Mouse (Mus musculus) CH12.LX (cell line): ENCODE measurements around the gene Serpinf1. TPM values are rescaled to one million over a fixed set of nuclear protein-coding genes. Genes with fewer than 3 reads are reported as not detected.

Experiments
- DNase-seq: peaks from one replicate; pipeline ENCODE4 v3.0.0-alpha.2; 2013; ENCODE audit errors: extremely low read depth
- H3K27ac ChIP-seq: 2 replicates; pipeline ENCODE4 v1.5.1; 2012; ENCODE audit warnings: low read depth, mild to moderate bottlenecking, control low read depth, moderate library complexity; ENCODE audit not compliant: insufficient read depth
- H3K27me3 ChIP-seq: replicated peaks from 2 replicates; pipeline ENCODE3; 2012; ENCODE audit warnings: inconsistent platforms
- H3K36me3 ChIP-seq, 2 experiments: replicated peaks in 1 of 2; 2 replicates each; pipeline versions ENCODE3 to v1.6.1; 2012; ENCODE audit warnings: inconsistent platforms in 1 of 2, low read length in 1 of 2, mild to moderate bottlenecking in 1 of 2, mixed read lengths in 1 of 2, moderate library complexity in 1 of 2; ENCODE audit not compliant: control insufficient read depth in 1 of 2, insufficient read depth in 1 of 2
- H3K4me1 ChIP-seq, 2 experiments: 2 replicates each; pipeline ENCODE4 v1.6.1; 2012; ENCODE audit warnings: inconsistent platforms in 1 of 2, moderate library complexity in 1 of 2; ENCODE audit not compliant: insufficient read depth in 2 of 2, control insufficient read depth in 1 of 2
- H3K4me2 ChIP-seq: 2 replicates; pipeline ENCODE4 v1.6.1; 2012; ENCODE audit warnings: low read depth, mild to moderate bottlenecking, control low read depth; ENCODE audit not compliant: poor library complexity, insufficient read depth, severe bottlenecking
- H3K4me3 ChIP-seq, 3 experiments: fragments of 150-350 bp in 1 of 3; sonication (generic) in 1 of 3; replicated peaks in 1 of 3; 2 replicates each; pipeline versions ENCODE3 to v1.5.1; 2011 to 2012; ENCODE audit warnings: low read depth in 2 of 3, low read length in 2 of 3, mild to moderate bottlenecking in 2 of 3, moderate library complexity in 2 of 3, control low read depth in 1 of 3, improper control_type of control experiment in 1 of 3, inconsistent platforms in 1 of 3, mixed read lengths in 1 of 3; ENCODE audit not compliant: poor library complexity in 1 of 3
- H3K79me2 ChIP-seq: replicated peaks from 2 replicates; pipeline ENCODE4 v1.6.1; 2012; ENCODE audit warnings: mild to moderate bottlenecking, moderate library complexity; ENCODE audit not compliant: control insufficient read depth, poor library complexity, insufficient read depth, severe bottlenecking; ENCODE audit errors: extremely low read depth
- H3K9ac ChIP-seq: 2 replicates; pipeline ENCODE4 v1.6.1; 2012; ENCODE audit warnings: low read depth, mild to moderate bottlenecking, control low read depth, moderate library complexity; ENCODE audit not compliant: insufficient read depth
- H3K9me3 ChIP-seq: replicated peaks from 2 replicates; pipeline ENCODE3; 2012; ENCODE audit warnings: low read length, inconsistent platforms, mixed read lengths
- BHLHE40 ChIP-seq: IDR thresholded peaks from 2 replicates; pipeline ENCODE4 v1.6.1; 2011; ENCODE audit warnings: mild to moderate bottlenecking, low read depth, low read length, improper control_type of control experiment
- CHD1 ChIP-seq: IDR thresholded peaks from 2 replicates; pipeline ENCODE4 v1.6.1; 2012; ENCODE audit warnings: low read depth, low read length, improper control_type of control experiment, inconsistent platforms
- ELF1 ChIP-seq: IDR thresholded peaks from 2 replicates; pipeline ENCODE4 v1.6.1; 2014; ENCODE audit warnings: low read depth, mild to moderate bottlenecking, inconsistent platforms, low read length, improper control_type of control experiment
- EP300 ChIP-seq: IDR thresholded peaks from 2 replicates; pipeline ENCODE4 v1.6.1; 2011; ENCODE audit warnings: low read length, improper control_type of control experiment
- JUN ChIP-seq: IDR thresholded peaks from 2 replicates; pipeline ENCODE4 v1.6.1; 2011; ENCODE audit warnings: low read depth, mild to moderate bottlenecking, low read length, improper control_type of control experiment, moderate library complexity; ENCODE audit not compliant: insufficient read depth
- KAT2A ChIP-seq: IDR thresholded peaks from 2 replicates; pipeline ENCODE4 v1.6.1; 2012; ENCODE audit warnings: low read length, improper control_type of control experiment, inconsistent platforms; ENCODE audit not compliant: insufficient replicate concordance
- MAX ChIP-seq: IDR thresholded peaks from 2 replicates; pipeline ENCODE4 v1.6.1; 2011; ENCODE audit warnings: low read length, improper control_type of control experiment
- NRF1 ChIP-seq: IDR thresholded peaks from 2 replicates; pipeline ENCODE4 v1.6.1; 2014; ENCODE audit warnings: low read depth, mild to moderate bottlenecking, inconsistent platforms, low read length, improper control_type of control experiment, moderate library complexity
- POLR2AphosphoS2 ChIP-seq: IDR thresholded peaks from 2 replicates; pipeline ENCODE4 v1.6.1; 2011; ENCODE audit warnings: low read depth, low read length, improper control_type of control experiment
- RAD21 ChIP-seq: IDR thresholded peaks from 2 replicates; pipeline ENCODE4 v1.6.1; 2011; ENCODE audit warnings: low read depth, mild to moderate bottlenecking, low read length, improper control_type of control experiment, moderate library complexity
- RCOR1 ChIP-seq: conservative IDR thresholded peaks from 2 replicates; pipeline ENCODE4 v1.6.1; 2012; ENCODE audit warnings: low read depth, mild to moderate bottlenecking, inconsistent platforms, low read length, improper control_type of control experiment
- SIN3A ChIP-seq: IDR thresholded peaks from 2 replicates; pipeline ENCODE4 v1.6.1; 2012; ENCODE audit warnings: low read length, improper control_type of control experiment, inconsistent platforms
- TBP ChIP-seq: conservative IDR thresholded peaks from 2 replicates; pipeline ENCODE4 v1.6.1; 2011; ENCODE audit warnings: low read depth, low read length, improper control_type of control experiment
- TCF12 ChIP-seq: IDR thresholded peaks from 2 replicates; pipeline ENCODE4 v1.6.1; 2014; ENCODE audit warnings: low read depth, mild to moderate bottlenecking, inconsistent platforms, low read length, improper control_type of control experiment
- USF1 ChIP-seq: IDR thresholded peaks from 2 replicates; pipeline ENCODE4 v1.6.1; 2014; ENCODE audit warnings: low read depth, mild to moderate bottlenecking, inconsistent platforms, low read length, improper control_type of control experiment
- dilution Hi-C: fragments of 300-500 bp; cut with MboI; formaldehyde crosslinking; loops from 2 replicates; pipeline ENCODE4 v1.14.3; 2020; ENCODE audit warnings: low sequenced_read_pairs; ENCODE audit not compliant: extremely low pct_unique_long_range_greater_than_20kb, extremely low pct_ligation_motif_present
- in situ Hi-C: fragments of 300-500 bp; cut with MboI; formaldehyde crosslinking; loops from 3 replicates; pipeline ENCODE4 v1.14.3; 2019; ENCODE audit warnings: low sequenced_read_pairs, low pct_ligation_motif_present, low pct_unique_long_range_greater_than_20kb, mixed read lengths
- polyA plus RNA-seq: library from polyadenylated mRNA; unstranded; fragments of >175 nt; gene quantifications from 2 replicates; pipeline ENCODE4 v1.2.1, GENCODE M21; 2012; ENCODE audit warnings: low read depth; ENCODE audit not compliant: insufficient read length
- total RNA-seq, 2 experiments: library from RNA; depleted of rRNA; stranded (reverse); fragments of 300-350 nt in 1 of 2; fragments of >200 nt in 1 of 2; gene quantifications; 2 replicates each; pipeline ENCODE4 v1.2.3; 2012 to 2014

Serpinf1 gene
- total and polyA plus RNA-seq, 3 experiments, result 26.0 to 131 (median 56.5) TPM

DNA sequence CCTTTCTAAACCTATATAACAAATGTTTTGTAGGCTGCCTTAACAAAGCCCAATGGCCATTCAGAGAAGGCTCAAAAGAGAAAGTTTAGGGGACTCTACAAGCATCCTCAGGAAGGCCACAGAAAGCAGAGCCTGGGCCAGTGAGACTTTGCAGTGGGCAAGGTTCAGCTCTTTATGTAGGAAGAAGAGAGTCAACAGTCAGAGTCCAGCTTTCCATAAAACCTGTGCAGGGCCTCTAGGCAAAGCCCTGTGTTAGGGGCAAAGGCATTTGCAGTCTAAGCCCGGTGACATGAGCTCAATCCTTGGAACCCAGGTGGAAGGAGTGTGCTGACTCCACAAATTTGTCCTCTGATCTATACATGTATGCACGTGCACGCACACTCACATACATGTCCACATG lies 2.0 kb upstream of the Serpinf1 start:
- in situ Hi-C loops (no loop called here), dilution Hi-C loops (no loop called here)
- Histone ChIP-seq H3K36me3 (peaks cover 0 to 6% of the 10 kb centered on the region in 2 experiments), H3K9ac (no peak overlapping the region), H3K79me2 (no peaks in the 10 kb centered on the region), H3K4me1 (peaks cover 4 to 26% of the 10 kb centered on the region in 2 experiments; a peak in 3 of 4 replicates), H3K4me3 (no peak overlapping the region), H3K9me3 (no peaks in the 10 kb centered on the region), H3K27me3 (no peaks in the 10 kb centered on the region), H3K27ac (no peak overlapping the region), H3K4me2 (no peak overlapping the region)
- no peak for TF ChIP-seq SIN3A
- TF ChIP-seq POLR2AphosphoS2, result no peak
- no peak for TF ChIP-seq TBP
- no peak for TF ChIP-seq ELF1
- no peak for TF ChIP-seq USF1
- TF ChIP-seq TCF12, result no peak
- no peak for TF ChIP-seq CHD1
- TF ChIP-seq RAD21, result no peak
- DNase-seq, result no peak

DNA sequence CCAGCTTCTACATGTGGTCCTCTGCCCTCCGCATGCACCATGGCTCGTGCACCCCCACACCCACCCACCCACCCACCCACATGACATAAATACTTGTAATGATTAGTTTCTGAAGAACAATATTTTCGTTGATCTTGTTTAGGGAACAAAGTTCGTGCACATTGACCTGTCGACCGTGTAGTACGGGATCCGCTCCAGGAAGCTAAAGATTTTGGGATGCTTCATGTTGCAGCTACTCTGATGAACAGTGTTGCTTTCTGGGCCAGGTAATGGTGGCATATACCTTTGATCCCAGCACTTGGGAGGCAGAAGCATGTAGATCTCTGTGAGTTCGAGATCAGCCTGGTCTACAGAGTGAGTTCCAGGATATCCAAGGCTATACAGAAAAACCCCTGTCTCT lies 1.5 kb upstream of the Serpinf1 start:
- Histone ChIP-seq H3K36me3 (peaks cover 0 to 6% of the 10 kb centered on the region in 2 experiments), H3K4me1 (peaks cover 4 to 22% of the 10 kb centered on the region in 2 experiments; a peak in 2 of 4 replicates), H3K9me3 (no peaks in the 10 kb centered on the region), H3K9ac (no peak overlapping the region), H3K4me2 (no peak overlapping the region), H3K27me3 (no peaks in the 10 kb centered on the region), H3K27ac (no peak overlapping the region), H3K4me3 (no peak overlapping the region), H3K79me2 (no peaks in the 10 kb centered on the region)
- in situ Hi-C loops, result no loop called here
- no peak for DNase-seq
- dilution Hi-C loops, result no loop called here
- no peak for TF ChIP-seq RCOR1
- no peak for TF ChIP-seq BHLHE40
- no peak for TF ChIP-seq NRF1
- no peak for TF ChIP-seq EP300
- no peak for TF ChIP-seq SIN3A
- no peak for TF ChIP-seq KAT2A
- TF ChIP-seq CHD1, result no peak
- no peak for TF ChIP-seq USF1
- TF ChIP-seq MAX, result no peak
- no peak for TF ChIP-seq JUN
- TF ChIP-seq, all 38 proteins: peak for 0
